Mouse (Mus musculus) C2C12 (cell line): Measurements from ENCODE around the gene Akr1c19. TPM values are rescaled to one million over a fixed set of nuclear protein-coding genes. Genes with fewer than 3 reads are reported as not detected.
"Not testable (repeated sequence)": the region's sequence is repeated elsewhere in the genome, so short reads cannot be mapped to it uniquely, and the experiment has no call there.

ENCODE experiments used
- H3K27me3 ChIP-seq: one replicate; pipeline ENCODE4 v1.6.1; 2011; ENCODE audit not compliant: control insufficient read depth, insufficient read depth, insufficient read length
- H3K36me3 ChIP-seq: one replicate; pipeline ENCODE4 v1.6.1; 2011; ENCODE audit not compliant: control insufficient read depth, insufficient read depth
- H3K4me3 ChIP-seq: one replicate; pipeline ENCODE4 v1.5.1; 2011; ENCODE audit warnings: mild to moderate bottlenecking, control low read depth; ENCODE audit not compliant: poor library complexity, insufficient read depth, severe bottlenecking
- H3K79me2 ChIP-seq: one replicate; pipeline ENCODE4 v1.6.1; 2011; ENCODE audit not compliant: control insufficient read depth, insufficient read depth
- H3K79me3 ChIP-seq: one replicate; pipeline ENCODE4 v1.6.1; 2011; ENCODE audit warnings: low read depth, control low read depth
- H3ac ChIP-seq: one replicate; pipeline ENCODE3; 2011; ENCODE audit warnings: low read depth; ENCODE audit not compliant: control insufficient read depth, insufficient read length
- CEBPB ChIP-seq: IDR thresholded peaks from one replicate; pipeline ENCODE4 v1.6.1; 2011; ENCODE audit warnings: low read depth, mild to moderate bottlenecking, control low read depth, moderate library complexity
- CTCF ChIP-seq: IDR thresholded peaks from one replicate; pipeline ENCODE4 v1.5.1; 2011; ENCODE audit not compliant: control insufficient read depth, insufficient read depth, insufficient read length
- FOSL1 ChIP-seq: IDR thresholded peaks from one replicate; pipeline ENCODE4 v1.8.0; 2011; ENCODE audit warnings: mild to moderate bottlenecking, low read length; ENCODE audit not compliant: poor library complexity, insufficient read depth, severe bottlenecking
- MAX ChIP-seq: IDR thresholded peaks from one replicate; pipeline ENCODE4 v1.6.1; 2011; ENCODE audit warnings: mild to moderate bottlenecking, control low read depth
- MYOD1 ChIP-seq: IDR thresholded peaks from one replicate; pipeline ENCODE4 v1.6.1; 2011; ENCODE audit warnings: low read depth; ENCODE audit not compliant: control insufficient read depth, insufficient read length
- MYOG ChIP-seq: IDR thresholded peaks from one replicate; pipeline ENCODE4 v1.6.1; 2011; ENCODE audit not compliant: control insufficient read depth, insufficient read length; ENCODE audit errors: extremely low read depth
- USF1 ChIP-seq: IDR thresholded peaks from one replicate; pipeline ENCODE4 v1.6.1; 2011; ENCODE audit warnings: low read depth, mild to moderate bottlenecking, control low read depth, moderate library complexity
- polyA plus RNA-seq: library from polyadenylated mRNA; unstranded; fragments of >200 nt; fragmentation: generic; extraction: Trizol; gene quantifications from one replicate; pipeline ENCODE4 v1.2.1, GENCODE M21; 2012; ENCODE audit warnings: missing spikeins

Gene Akr1c19
- polyA plus RNA-seq, 1 experiment: not detected

GRCm38 (mm10) chr13:4192511-4192910, 36.0 kb upstream of the Akr1c19 start:
- H3K27me3 ChIP-seq: no peaks in the 10 kb centered on the region
- no peak overlapping the region for H3ac ChIP-seq
- no peaks in the 10 kb centered on the region for H3K79me3 ChIP-seq
- H3K4me3 ChIP-seq: no peak overlapping the region
- TF ChIP-seq MYOD1 (no peak), CEBPB (no peak), MAX (no peak), MYOG (no peak), CTCF (no peak), USF1 (no peak), FOSL1 (no peak)
- no peaks in the 10 kb centered on the region for H3K79me2 ChIP-seq
- H3K36me3 ChIP-seq: no peaks in the 10 kb centered on the region

- Histone ChIP-seq H3ac (no peak overlapping the region), H3K36me3 (no peaks in the 10 kb centered on the region), H3K27me3 (no peaks in the 10 kb centered on the region), H3K79me2 (no peaks in the 10 kb centered on the region), H3K79me3 (no peaks in the 10 kb centered on the region), H3K4me3 (no peak overlapping the region)
- TF ChIP-seq CTCF (no peak), MYOD1 (no peak), CEBPB (no peak), USF1 (no peak), MYOG (no peak), FOSL1 (no peak), MAX (no peak)
Measured at GRCm38 (mm10) chr13:4206147-4206903, 22.2 kb upstream of the Akr1c19 start.

GRCm38 (mm10) chr13:4211560-4212299, 16.8 kb upstream of the Akr1c19 start:
- Histone ChIP-seq H3K4me3 (no peak overlapping the region), H3K36me3 (no peaks in the 10 kb centered on the region), H3K27me3 (no peaks in the 10 kb centered on the region), H3K79me2 (no peaks in the 10 kb centered on the region), H3ac (no peak overlapping the region), H3K79me3 (no peaks in the 10 kb centered on the region)
- TF ChIP-seq CEBPB: no peak
- TF ChIP-seq MYOD1: no peak
- no peak for TF ChIP-seq CTCF
- no peak for TF ChIP-seq MYOG
- no peak for TF ChIP-seq USF1
- no peak for TF ChIP-seq FOSL1
- no peak for TF ChIP-seq MAX

- TF ChIP-seq USF1 (no peak), CTCF (no peak), MYOD1 (no peak), MAX (no peak), FOSL1 (no peak), CEBPB (no peak)
- H3K27me3 ChIP-seq: no peaks in the 10 kb centered on the region
Measured at GRCm38 (mm10) chr13:4212309-4212708, 16.2 kb upstream of the Akr1c19 start.

GRCm38 (mm10) chr13:4215496-4215895, 13.0 kb upstream of the Akr1c19 start:
- not testable (repeated sequence) for H3ac ChIP-seq, H3K36me3 ChIP-seq, H3K4me3 ChIP-seq

More at GRCm38 (mm10) chr13:4212309-4212708, 16.2 kb upstream of the Akr1c19 start:
- Histone ChIP-seq H3K79me3 (no peaks in the 10 kb centered on the region), H3K79me2 (no peaks in the 10 kb centered on the region), H3K4me3 (no peak overlapping the region), H3K36me3 (no peaks in the 10 kb centered on the region), H3ac (no peak overlapping the region)

More at GRCm38 (mm10) chr13:4215496-4215895, 13.0 kb upstream of the Akr1c19 start:
- H3K79me3 ChIP-seq, H3K79me2 ChIP-seq, H3K27me3 ChIP-seq: not testable (repeated sequence)
